Mouse (Mus musculus) T-cell, adult 2 months (primary cell): ENCODE data around the gene Cep85l.

Experiments used
- DNase-seq: peaks from one replicate; pipeline ENCODE4 v3.0.0; 2022; ENCODE audit warnings: low spot score

Gene Cep85l

GRCm38 (mm10) chr10:53342166-53342728 is 37.5 kb downstream of the Cep85l start:
- DNase-seq = no peak

- no peak for DNase-seq
These were observed 38.3 kb downstream of the Cep85l start for GRCm38 (mm10) chr10:53341288-53341965.

- DNase-seq = no peak
These were observed 40.7 kb downstream of the Cep85l start for GRCm38 (mm10) chr10:53339045-53339444.

DNA sequence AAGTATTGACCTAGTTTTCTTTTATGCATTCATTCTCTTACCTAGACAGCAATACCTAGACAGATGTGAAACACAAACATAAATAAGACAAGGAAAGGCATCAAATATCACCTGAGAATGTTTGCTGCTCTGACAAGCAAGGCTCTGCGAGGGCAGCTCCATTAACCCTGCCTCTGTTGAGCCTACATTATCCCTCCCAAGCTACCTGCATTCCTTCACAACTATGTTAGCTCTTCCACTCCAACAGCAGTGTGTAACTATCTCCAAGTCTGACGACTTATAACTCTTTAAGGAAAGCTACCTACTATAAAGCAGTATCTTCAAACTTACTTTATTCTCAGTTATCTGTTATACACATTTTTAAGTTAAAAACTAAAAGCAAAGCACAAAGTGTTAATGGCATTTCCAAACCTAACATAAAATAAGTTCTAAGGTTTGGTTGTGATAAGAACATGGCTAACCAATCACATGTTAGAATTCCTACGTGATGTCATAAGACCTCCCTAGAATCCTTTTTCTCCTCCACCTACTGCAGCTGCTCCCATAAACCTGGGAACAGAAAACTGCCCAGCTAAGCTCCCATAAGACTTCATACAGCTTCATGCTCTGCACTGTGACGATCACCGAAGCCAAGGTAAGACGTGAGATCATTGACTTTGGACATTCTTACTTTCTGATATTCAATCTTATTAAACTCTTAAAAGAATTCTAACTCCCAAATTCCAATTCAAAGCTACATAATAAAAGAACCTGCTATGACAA is 42.4 kb downstream of the Cep85l start, which contains the start of gene Pln:
Gene Pln, plus strand, starts transcription at position 506 of the 762 bp plus-strand sequence.
- DNase-seq = no peak

- DNase-seq = no peak
These were observed 43.8 kb downstream of the Cep85l start for GRCm38 (mm10) chr10:53335974-53336373.

DNA sequence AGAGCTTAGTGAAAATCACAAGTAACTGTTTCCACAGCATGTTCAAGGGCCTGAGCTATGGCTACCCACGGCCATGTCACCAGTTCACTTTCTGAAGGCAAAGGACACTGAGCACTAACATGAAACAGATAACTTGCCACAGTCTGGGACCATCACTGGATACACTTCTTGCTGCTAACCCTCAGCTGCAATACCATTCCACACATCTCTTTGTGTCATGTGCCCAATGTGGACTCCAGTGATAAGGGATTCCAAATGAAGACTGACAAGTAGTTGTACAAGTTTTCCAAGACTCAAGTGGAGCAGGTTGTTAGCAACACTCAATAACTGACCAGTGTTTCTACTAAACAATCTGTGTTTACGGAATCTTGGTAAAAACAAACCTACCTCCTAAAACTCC is 44.5 kb downstream of the Cep85l start:
- no peak for DNase-seq

DNA sequence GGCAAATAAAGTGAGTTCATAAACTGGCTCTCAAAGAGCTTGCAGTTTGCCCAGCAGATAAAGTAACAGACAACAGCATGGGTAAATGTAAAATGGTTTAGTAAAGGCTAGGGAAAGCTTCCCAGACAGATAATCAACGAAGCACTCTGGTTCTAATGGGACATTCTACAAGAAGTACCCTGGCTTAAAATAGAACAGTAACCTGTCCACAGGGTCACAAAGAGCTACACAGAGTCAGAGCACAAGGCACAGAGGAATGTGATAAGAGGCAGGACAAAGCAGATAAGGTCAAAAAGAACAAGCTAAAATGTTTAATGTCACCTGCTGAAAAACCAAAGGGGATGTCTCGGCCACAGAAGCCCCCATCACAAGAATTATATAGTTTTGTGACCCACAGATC is 47.0 kb downstream of the Cep85l start:
- DNase-seq = no peak

GRCm38 (mm10) chr10:53329257-53329656 is 50.5 kb downstream of the Cep85l start:
- no peak for DNase-seq

DNA sequence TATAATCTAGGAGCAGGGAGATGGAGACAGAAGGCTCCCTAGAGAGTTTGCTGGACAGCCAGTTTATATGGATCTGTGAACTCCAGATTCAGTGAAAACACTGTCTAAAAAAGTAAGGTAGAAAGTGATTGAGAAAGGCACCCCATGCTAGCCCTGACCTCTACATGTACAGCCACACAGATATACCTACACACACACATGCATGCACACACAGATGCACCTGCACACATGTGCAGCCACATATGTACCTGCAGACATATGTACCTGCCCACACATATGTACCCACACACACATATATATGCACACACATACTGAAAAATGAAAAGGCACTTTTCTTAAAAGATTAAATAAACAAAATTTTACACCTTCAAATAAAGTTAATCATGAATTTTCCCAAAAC is 53.4 kb downstream of the Cep85l start:
- DNase-seq = no peak

- DNase-seq = no peak
These were observed 55.1 kb downstream of the Cep85l start for GRCm38 (mm10) chr10:53324663-53325062.

- DNase-seq = no peak
These were observed 56.4 kb downstream of the Cep85l start for GRCm38 (mm10) chr10:53323367-53323766.

GRCm38 (mm10) chr10:53306674-53307073 is 73.1 kb downstream of the Cep85l start:
- DNase-seq = no peak

DNA sequence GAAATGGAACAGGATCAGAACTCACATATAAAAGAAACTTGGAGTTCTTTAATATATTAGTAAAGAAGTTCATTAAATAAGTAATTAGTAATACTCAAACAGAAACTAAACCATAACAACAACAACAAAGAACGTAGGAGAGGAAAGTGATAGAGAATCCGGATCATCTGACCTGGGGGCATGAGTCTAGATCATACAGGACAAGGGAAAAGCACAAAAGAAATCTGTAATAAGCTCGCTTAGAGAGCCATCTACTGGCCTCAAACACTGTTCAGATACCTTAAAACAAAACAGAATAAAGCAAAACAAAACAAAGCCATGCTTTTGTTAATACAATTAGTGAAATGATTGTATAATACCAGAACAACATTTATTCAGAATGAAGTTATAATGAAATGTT is 73.9 kb downstream of the Cep85l start:
- DNase-seq = no peak

DNA sequence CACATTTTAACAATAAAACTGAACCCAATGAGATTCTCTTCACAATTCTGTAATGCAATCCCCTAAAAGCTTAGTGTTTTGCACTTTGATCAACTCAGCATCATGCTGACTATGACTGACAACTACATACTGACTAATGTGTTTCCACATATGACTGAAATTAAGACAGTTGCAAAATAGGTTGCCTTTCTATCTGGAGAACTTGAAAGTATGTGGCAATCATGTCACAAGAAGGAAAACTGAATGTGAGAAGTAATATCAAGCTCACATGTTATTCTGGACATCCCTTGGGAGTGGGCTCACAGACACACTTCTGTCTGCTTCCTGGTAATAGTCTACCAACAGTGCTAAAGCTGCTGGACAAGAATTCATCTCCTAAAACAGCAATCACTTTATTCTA is 94.6 kb downstream of the Cep85l start:
- DNase-seq = no peak

DNA sequence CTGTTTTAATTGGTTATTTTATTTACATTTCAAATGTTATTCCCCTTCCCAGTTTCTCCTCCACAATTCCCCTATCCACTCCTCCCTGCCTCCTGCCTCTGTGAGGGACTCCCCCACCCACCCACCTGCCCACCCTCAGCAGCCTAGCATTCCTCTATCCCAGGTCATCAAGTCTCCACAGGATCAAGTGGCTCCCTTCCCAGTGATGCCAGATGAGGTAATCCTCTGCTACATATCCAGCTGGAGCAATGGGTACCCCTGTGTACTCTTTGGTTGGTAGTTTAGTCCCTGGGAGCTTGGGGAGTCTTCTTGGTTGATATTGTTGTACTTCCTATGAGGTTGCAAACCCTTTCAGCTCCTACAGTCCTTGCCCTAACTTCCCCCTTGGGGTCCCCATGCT is 107.5 kb downstream of the Cep85l start:
- no peak for DNase-seq

DNA sequence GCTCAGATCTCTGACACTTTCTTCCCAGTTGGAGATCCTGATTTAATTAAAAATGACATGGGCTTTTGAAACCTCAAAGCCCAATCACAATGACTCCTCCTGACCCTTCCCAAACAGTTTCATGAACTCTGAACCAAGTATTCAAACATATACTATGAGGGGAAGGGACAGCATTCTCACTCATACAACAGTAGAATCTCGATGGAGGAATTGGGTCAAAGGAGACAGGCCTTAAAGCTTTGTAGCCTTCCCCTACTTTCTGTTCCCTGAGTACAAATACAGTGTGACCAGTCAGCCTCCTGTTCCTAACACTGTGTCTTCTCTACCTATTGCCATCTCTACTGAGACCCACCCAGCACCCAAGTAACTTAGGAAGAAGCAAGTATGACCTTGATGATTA is 117.7 kb downstream of the Cep85l start:
- no peak for DNase-seq

GRCm38 (mm10) chr10:53235381-53235780 is 144.4 kb downstream of the Cep85l start:
- DNase-seq = no peak

- no peak for DNase-seq
These were observed 145.1 kb downstream of the Cep85l start for GRCm38 (mm10) chr10:53234683-53235082.

DNA sequence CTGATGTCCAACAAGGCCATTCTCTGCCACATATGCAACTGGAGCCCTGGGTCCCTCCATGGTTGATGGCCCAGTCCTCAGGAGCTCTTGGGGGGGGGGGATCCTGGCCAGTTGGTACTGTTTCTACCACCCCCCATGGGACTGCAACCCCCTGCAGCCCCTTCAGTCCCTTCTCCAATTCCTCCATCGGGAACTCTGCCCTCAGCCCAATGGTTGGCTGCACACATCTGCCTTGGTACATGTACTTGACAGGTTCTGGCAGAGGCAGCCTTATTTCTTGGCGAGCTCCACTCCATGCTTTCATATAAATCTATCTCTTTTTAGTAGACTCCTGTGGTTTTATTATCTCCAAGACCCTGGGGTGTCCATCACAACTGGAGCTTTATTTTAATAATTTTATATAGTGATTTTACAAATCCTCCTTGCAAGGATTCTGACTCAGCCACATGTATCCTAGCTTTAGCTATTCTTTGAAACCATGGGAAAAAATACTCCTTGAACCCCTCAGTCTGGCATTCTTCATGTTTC is 145.6 kb downstream of the Cep85l start:
- DNase-seq = no peak

GRCm38 (mm10) chr10:53230809-53231208 is 148.9 kb downstream of the Cep85l start:
- DNase-seq = no peak

DNA sequence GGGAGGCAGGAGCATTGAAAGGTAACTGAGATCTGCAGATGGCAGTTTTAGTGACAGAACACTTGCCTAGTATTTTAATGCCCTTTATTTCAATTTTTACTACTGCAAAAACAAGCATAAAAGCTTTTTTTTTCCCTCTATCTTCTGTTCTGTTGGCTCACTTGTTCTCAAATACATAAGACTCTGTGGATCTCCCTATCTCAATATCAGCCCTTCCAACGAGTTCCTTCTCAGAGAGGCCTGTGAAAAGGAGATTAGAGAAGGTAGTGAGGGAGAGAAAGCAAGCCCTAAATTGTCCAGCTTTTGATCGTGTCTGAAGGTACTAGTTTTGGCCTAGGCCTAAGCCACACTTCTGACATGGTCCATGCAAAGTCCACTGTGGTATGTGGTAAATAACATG is 150.6 kb downstream of the Cep85l start:
- no peak for DNase-seq
